ENCODE assay signal across 9 mouse cellular contexts in the genomic region with DNA sequence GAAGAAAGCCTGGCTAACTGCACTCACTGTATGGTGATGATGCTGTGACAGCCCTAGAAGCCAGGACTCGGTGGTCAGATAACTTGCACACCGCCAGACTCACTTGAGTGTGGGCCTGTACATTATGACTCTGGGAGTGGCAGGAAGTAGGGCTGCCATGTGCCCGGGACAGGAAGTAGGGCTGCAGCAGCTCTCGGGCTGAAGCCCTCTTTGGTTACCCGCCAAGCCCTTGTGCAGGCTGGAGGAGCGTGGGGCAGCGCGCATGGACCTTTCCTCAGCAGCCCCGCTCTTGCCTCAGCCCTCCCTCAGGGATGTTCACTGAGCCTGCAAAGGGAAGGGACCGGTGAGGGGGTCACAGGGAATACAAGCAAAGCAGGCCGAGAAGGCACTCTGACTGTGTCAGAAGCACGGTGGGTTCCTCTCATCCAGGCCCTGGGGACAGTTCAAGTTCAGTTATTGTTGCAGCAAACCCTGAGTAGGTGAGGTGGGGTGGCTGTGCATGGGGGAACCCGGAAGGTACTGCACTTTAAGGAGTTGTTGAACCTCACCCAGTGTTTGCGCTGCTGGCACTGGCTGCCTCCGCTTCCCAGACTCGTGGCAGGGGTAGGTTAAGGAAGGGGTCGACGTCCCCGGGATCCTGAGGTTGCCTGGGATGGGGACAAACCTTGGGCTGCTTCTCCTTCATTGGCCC. TPM values are rescaled to one million over a fixed set of nuclear protein-coding genes. Genes with fewer than 3 reads are reported as not detected.
DNase-seq lines count a peak whose midpoint lies in the region; ATAC-seq lines count a peak whose summit lies in the region.
"Had no signal": no experiment of that assay in that cellular context is flagged by ENCODE, and none has a peak within 500 bp of the region (broad histone marks: within the 10 kb centered on the region; RNA-seq: fewer than 3 reads in every experiment).

No protein-coding gene starts in this region.

- intact Hi-C loops in left cerebral cortex, postnatal 25 days (cut with DNase I), result loop anchor here (2.0 to 10.0 kb wide), 2 partner anchors 172 to 440 kb away; no protein-coding TSS in a partner anchor

- H3K9ac ChIP-seq in intestine, embryonic 16.5 days (ENCODE audit: low read depth, low read length), result peak overlapping the region; percentile 50; the same call in 1 of the 2 replicates
- no peak overlapping the region for H3K9ac ChIP-seq in kidney, embryonic 16.5 days (replicated peaks; ENCODE audit: low read length)

- ATAC-seq in CD4-positive, CD25-positive, alpha-beta regulatory T cell, adult 4 months, result peak; percentile 60
- ATAC-seq in intestine, embryonic 16.5 days, result peak; percentile 14
- peak; percentile 53 for ATAC-seq in megakaryocyte, adult 5-6 weeks (ENCODE audit: poor library complexity, severe bottlenecking)
- ATAC-seq in kidney, embryonic 16.5 days (ENCODE audit: low FRiP score, low TSS enrichment), result no peak

- H3K4me1 ChIP-seq in intestine, embryonic 16.5 days (ENCODE audit: control insufficient read depth, insufficient read depth, low read length), result peaks cover 30% of the 10 kb centered on the region
- peaks cover 27% of the 10 kb centered on the region for H3K4me1 ChIP-seq in kidney, embryonic 16.5 days (ENCODE audit: insufficient read depth, low read length)

- 0 out of 2 replicates have a peak, but pooled peaks cover 9% of the 10 kb centered on the region for H3K36me3 ChIP-seq in intestine, embryonic 16.5 days (ENCODE audit: control insufficient read depth, insufficient read depth, low read length)
- peaks cover 32% of the 10 kb centered on the region for H3K36me3 ChIP-seq in kidney, embryonic 16.5 days (ENCODE audit: insufficient read depth, low read length)

- H3K27ac ChIP-seq in intestine, embryonic 16.5 days (ENCODE audit: low read length), result peak overlapping the region; percentile 63
- no peak overlapping the region for H3K27ac ChIP-seq in kidney, embryonic 16.5 days (ENCODE audit: low read length)
- H3K27ac ChIP-seq: kidney, postnatal 0 days had no signal

- H3K4me2 ChIP-seq in intestine, embryonic 16.5 days (ENCODE audit: low read depth, low read length), result peak overlapping the region; percentile 44
- no peak overlapping the region for H3K4me2 ChIP-seq in kidney, embryonic 16.5 days (replicated peaks; ENCODE audit: low read depth, low read length)

- H3K4me3 ChIP-seq in intestine, embryonic 16.5 days (ENCODE audit: low read length), result 0 out of 2 replicates have a peak overlapping the region, but pooled peaks have one; percentile 6
- H3K4me3 ChIP-seq in kidney, embryonic 16.5 days (ENCODE audit: low read length), result no peak overlapping the region

- WGBS in intestine, embryonic 16.5 days, result 35% methylated on average over 19 of the region's 19 CpGs
- 47% methylated on average over 19 of the region's 19 CpGs for WGBS in kidney, embryonic 16.5 days

- peak; percentile 70 for DNase-seq in 416B (ENCODE audit: low read depth)
- no peak for DNase-seq in neural tube, embryonic 10.5 days (ENCODE audit: extremely low spot score, low spot score)
- DNase-seq in retina, embryonic 14.5 days (ENCODE audit: low spot score), result no peak
- DNase-seq in left cerebral cortex, postnatal 25 days (ENCODE audit: low spot score in 2 of 2), result no peak

- no peaks in the 10 kb centered on the region for H3K9me3 ChIP-seq in intestine, embryonic 16.5 days (ENCODE audit: control insufficient read depth, low read length)
- H3K9me3 ChIP-seq in kidney, embryonic 16.5 days (ENCODE audit: low read length), result no peaks in the 10 kb centered on the region

- no peaks in the 10 kb centered on the region for H3K27me3 ChIP-seq in intestine, embryonic 16.5 days (replicated peaks; ENCODE audit: control insufficient read depth, insufficient read depth, low read length)
- no peaks in the 10 kb centered on the region for H3K27me3 ChIP-seq in kidney, embryonic 16.5 days (ENCODE audit: insufficient read depth, low read length)

RNA-seq across cellular contexts. Expression of a gene that starts 14.7 kb away (rescaled TPM):
- polyA plus RNA-seq in CD4-positive, CD25-positive, alpha-beta regulatory T cell, adult 4 months (2017; shearing (Covaris generic)), result 10 to 100 TPM; 56.4 to 76.1 TPM
- polyA plus RNA-seq in intestine, embryonic 16.5 days (2015; fragmentation: Nextera tagmentation; extraction: Ambion mirVana), result 30.4 and 34.6 TPM in 2 replicates
- 22.6 and 23.8 TPM in 2 replicates for total RNA-seq in megakaryocyte, adult 5-6 weeks (2015)
- total RNA-seq in megakaryocyte, adult 5-6 weeks (2017), result 13.5 and 15.3 TPM in 2 replicates
- 52.4 and 52.9 TPM in 2 replicates for polyA plus RNA-seq in kidney, embryonic 16.5 days (2015; fragmentation: Nextera tagmentation; extraction: Ambion mirVana)
- total RNA-seq in left cerebral cortex, postnatal 25 days (2021), result 10 to 100 TPM; 70.4 to 71.2 TPM

RNA-seq across cellular contexts. Expression of a gene that starts 14.8 kb away (rescaled TPM):
- 10 to 100 TPM; 21.7 to 37.7 TPM for polyA plus RNA-seq in CD4-positive, CD25-positive, alpha-beta regulatory T cell, adult 4 months (2017; shearing (Covaris generic))
- polyA plus RNA-seq in intestine, embryonic 16.5 days (2015; fragmentation: Nextera tagmentation; extraction: Ambion mirVana), result 14.5 and 14.7 TPM in 2 replicates
- total RNA-seq in megakaryocyte, adult 5-6 weeks (2015), result 3.2 and 3.7 TPM in 2 replicates
- 6.7 and 7.4 TPM in 2 replicates for total RNA-seq in megakaryocyte, adult 5-6 weeks (2017)
- 20.4 and 21.9 TPM in 2 replicates for polyA plus RNA-seq in kidney, embryonic 16.5 days (2015; fragmentation: Nextera tagmentation; extraction: Ambion mirVana)
- total RNA-seq in left cerebral cortex, postnatal 25 days (2021), result 1 to 10 TPM; 8.6 to 8.7 TPM
